Mouse (Mus musculus): ENCODE measurements around the gene Olfr1110.
"Not testable (repeated sequence)": the region's sequence is repeated elsewhere in the genome, so short reads cannot be mapped to it uniquely, and the experiment has no call there.

The Olfr1110 gene

GRCm38 (mm10) chr2:87140200-87140599, at the start of gene Olfr1110:
Gene Olfr1110, minus strand, starts transcription at chr2:87140300.
- DNase-seq (ENCODE audit: low read depth, low spot score): no peak

GRCm38 (mm10) chr2:87187498-87187897, 47.4 kb upstream of the Olfr1110 start, which contains the start of gene Olfr1112:
Gene Olfr1112, plus strand, starts transcription at chr2:87187798.
- no peak for DNase-seq (ENCODE audit: low read depth, low spot score)

- DNase-seq (ENCODE audit: low read depth, low spot score): not testable (repeated sequence)
These were observed 27.6 kb upstream of the Olfr1110 start for GRCm38 (mm10) chr2:87167731-87168130.

GRCm38 (mm10) chr2:87152524-87152923, 12.4 kb upstream of the Olfr1110 start, which contains the start of gene Olfr1111:
Gene Olfr1111, minus strand, starts transcription at chr2:87152624.
- no peak for DNase-seq (ENCODE audit: low read depth, low spot score)

- DNase-seq (ENCODE audit: low read depth, low spot score): no peak
These were observed 25.6 kb downstream of the Olfr1110 start, which contains the start of gene Olfr259 for GRCm38 (mm10) chr2:87114467-87114866. Gene Olfr259, minus strand, starts transcription at chr2:87114567.

GRCm38 (mm10) chr2:87095908-87096307, 44.2 kb downstream of the Olfr1110 start, which contains the start of gene Olfr1109:
Gene Olfr1109, minus strand, starts transcription at chr2:87096008.
- no peak for DNase-seq (ENCODE audit: low read depth, low spot score)

All from mesoderm, embryonic 11.5 days (tissue).